Mouse (Mus musculus): ENCODE measurements around the gene Olfr198.
"Not testable (repeated sequence)": the region's sequence is repeated elsewhere in the genome, so short reads cannot be mapped to it uniquely, and the experiment has no call there.

Olfr198 gene

DNA sequence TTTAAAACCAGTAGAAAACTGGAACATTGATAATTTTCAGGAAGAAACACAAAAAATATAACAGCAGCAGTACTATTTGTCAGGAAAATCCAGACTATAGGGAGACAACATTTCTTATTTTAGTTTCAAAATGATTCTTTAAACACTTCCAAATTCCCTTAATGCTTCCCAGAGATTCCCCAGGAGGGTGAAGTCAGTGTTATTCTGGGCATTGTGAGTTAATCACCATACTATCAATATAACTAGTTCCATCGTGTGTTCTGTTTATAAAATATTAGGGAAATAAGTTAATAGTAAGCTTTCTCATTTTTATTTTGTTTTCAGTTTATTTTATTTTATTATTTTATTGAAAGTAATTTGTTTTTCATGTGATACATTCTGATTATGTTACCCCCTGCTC lies at the start of gene Olfr198:
Gene Olfr198, minus strand, starts transcription at position 101 of the 400 bp plus-strand sequence.
- not testable (repeated sequence) for DNase-seq (ENCODE audit: low spot score in 2 of 2)

DNA sequence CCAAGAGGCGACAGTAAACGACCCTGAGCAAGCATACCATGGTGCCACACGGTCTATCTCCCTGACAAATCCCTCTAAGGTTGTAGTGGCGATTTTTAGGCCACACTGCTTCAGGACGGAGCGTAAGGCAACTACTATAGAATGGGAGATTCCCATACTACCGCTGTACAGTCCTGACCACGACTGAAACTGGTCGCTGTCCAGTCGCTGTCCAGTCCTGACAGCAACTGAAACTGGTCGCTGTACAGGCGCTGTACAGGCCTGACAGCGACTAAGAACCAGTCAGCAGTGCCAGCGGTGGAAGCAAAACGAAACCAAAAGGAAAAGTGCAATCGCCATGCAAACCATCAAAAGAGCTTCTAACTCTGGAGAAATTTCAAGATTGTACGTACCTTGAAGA lies 46.4 kb upstream of the Olfr198 start:
- no peak for DNase-seq (ENCODE audit: low spot score in 2 of 2)

DNA sequence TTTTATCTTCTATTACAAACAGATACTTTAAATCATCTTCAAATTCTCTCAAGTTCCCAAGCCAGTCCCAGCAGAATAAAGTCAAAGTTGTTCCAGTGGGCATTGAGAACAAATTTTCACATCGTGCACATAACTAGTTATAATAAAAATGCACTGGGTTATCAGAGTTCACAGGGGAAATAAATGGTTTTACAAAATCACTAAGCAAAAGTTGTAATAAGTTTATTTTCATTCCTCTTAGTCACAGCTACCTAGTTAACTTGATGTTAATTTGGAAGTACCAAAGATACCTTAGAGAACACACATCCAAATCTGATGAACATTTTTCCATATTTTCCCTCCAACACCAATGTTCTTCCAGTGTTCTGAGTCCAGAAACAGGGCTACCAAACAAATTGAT lies 16.3 kb upstream of the Olfr198 start, which contains the start of gene Olfr199:
Gene Olfr199, minus strand, starts transcription at position 101 of the 400 bp plus-strand sequence.
- not testable (repeated sequence) for DNase-seq (ENCODE audit: low spot score in 2 of 2)

DNA sequence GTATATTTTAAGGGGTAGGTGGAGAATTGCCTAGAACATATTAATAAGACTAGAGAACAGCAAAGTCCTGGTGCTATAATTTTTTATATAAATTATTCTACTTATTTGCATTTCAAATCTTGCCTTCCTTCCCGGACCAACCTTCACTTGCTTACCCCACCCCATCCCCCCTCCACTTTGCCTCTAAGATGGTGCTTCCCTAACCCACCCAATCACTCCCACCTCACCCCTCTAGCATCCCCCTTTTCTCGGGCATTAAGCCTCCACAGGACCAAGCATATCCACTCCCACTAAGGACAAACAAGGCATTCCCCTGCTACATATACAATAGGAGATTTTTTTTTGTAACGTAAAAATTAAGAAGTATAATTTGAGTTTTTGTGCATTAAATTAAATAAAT lies 14.5 kb upstream of the Olfr198 start:
- not testable (repeated sequence) for DNase-seq (ENCODE audit: low spot score in 2 of 2)

DNA sequence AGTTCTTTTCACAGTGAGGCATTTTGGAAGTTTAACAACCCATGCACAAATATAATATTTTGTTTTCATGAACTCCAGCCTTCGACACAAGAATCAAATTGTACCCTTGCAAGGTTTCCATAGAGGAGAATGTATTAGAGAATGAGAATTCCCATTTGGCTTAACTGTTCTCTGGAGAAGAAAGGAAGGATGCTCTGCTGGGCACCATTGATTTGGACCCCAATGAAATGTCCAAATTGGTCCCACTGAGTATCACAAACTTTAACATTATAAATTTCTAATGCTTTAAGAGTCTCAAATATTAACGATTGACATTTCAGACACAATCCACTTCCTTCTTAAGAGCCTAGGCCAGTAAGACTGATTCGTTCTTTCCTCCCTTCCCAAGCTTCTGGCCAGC lies 33.0 kb downstream of the Olfr198 start, which contains the start of gene Olfr196:
Gene Olfr196, minus strand, starts transcription at position 101 of the 400 bp plus-strand sequence.
- no peak for DNase-seq (ENCODE audit: low spot score in 2 of 2)

DNA sequence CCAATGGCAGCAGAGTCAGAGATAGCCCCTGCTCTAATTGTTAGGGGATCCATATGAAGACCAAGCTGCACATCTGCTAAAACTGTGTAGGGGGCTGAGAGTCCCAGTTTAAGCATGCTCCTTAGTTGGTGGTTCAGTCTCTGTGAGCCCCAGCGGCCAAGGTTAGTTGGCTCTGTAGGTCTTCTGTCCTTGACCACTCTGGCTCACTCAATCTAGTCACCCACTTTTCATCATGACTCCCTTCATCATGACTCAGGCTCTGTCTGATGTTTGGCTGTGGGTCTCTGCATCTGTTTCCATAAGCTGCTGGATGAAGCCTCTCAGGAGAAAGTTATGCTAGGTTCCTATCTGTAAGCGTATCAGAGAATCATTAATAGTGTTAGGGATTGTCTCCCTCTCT lies 51.3 kb downstream of the Olfr198 start:
- no peak for DNase-seq (ENCODE audit: low spot score in 2 of 2)
